Comparison of ENCODE assay signal across 8 mouse cellular contexts in genomic region chrX:8017142-8017541, GRCm38 (mm10). TPM values are rescaled to one million over a fixed set of nuclear protein-coding genes. Genes with fewer than 3 reads are reported as not detected.
DNase-seq lines count a peak whose midpoint lies in the region; ATAC-seq and TF ChIP-seq lines count a peak whose summit lies in the region.
"Had no signal": no experiment of that assay in that cellular context is flagged by ENCODE, and none has a peak within 500 bp of the region (broad histone marks: within the 10 kb centered on the region; RNA-seq: fewer than 3 reads in every experiment).

No protein-coding gene starts in this region.

- no peak overlapping the region for H3K4me3 ChIP-seq in intestine, postnatal 0 days (ENCODE audit: low read depth, low read length)
- H3K4me3 ChIP-seq in intestine, embryonic 16.5 days (ENCODE audit: low read length): no peak overlapping the region
- no peak overlapping the region for H3K4me3 ChIP-seq in C2C12 (ENCODE audit: insufficient read depth, poor library complexity, severe bottlenecking)

- 9% methylated on average over 5 of the region's 5 CpGs for WGBS in intestine, postnatal 0 days
- 14% methylated on average over 5 of the region's 5 CpGs for WGBS in intestine, embryonic 16.5 days

- peak; percentile 78 for TF ChIP-seq CTCF in intestine, postnatal 0 days (IDR thresholded peaks at IDR 0.05; ENCODE audit: low read depth)
- peak; percentile 1 for TF ChIP-seq CTCF in C2C12 (IDR thresholded peaks at IDR 0.05; ENCODE audit: control insufficient read depth, insufficient read depth, insufficient read length)

- no peak overlapping the region for H3K27ac ChIP-seq in intestine, postnatal 0 days (ENCODE audit: low read depth, low read length)
- H3K27ac ChIP-seq in intestine, embryonic 16.5 days (ENCODE audit: low read length): no peak overlapping the region

- H3K9ac ChIP-seq in intestine, postnatal 0 days (ENCODE audit: low read depth, low read length): no peak overlapping the region
- H3K9ac ChIP-seq in intestine, embryonic 16.5 days (ENCODE audit: low read depth, low read length): no peak overlapping the region

- no peak overlapping the region; the same call in 1 of the 2 replicates for H3K4me2 ChIP-seq in intestine, postnatal 0 days (replicated peaks; ENCODE audit: low read depth)
- H3K4me2 ChIP-seq in intestine, embryonic 16.5 days (ENCODE audit: low read depth, low read length): no peak overlapping the region

- no peaks in the 10 kb centered on the region for H3K27me3 ChIP-seq in intestine, postnatal 0 days (replicated peaks; ENCODE audit: control insufficient read depth, insufficient read depth, low read length)
- H3K27me3 ChIP-seq in intestine, embryonic 16.5 days (replicated peaks; ENCODE audit: control insufficient read depth, insufficient read depth, low read length): no peaks in the 10 kb centered on the region
- H3K27me3 ChIP-seq in C2C12 (ENCODE audit: control insufficient read depth, insufficient read depth, insufficient read length): no peaks in the 10 kb centered on the region

- no peaks in the 10 kb centered on the region for H3K36me3 ChIP-seq in intestine, postnatal 0 days (ENCODE audit: control insufficient read depth, insufficient read depth)
- H3K36me3 ChIP-seq in intestine, embryonic 16.5 days (ENCODE audit: control insufficient read depth, insufficient read depth, low read length): no peaks in the 10 kb centered on the region
- no peaks in the 10 kb centered on the region for H3K36me3 ChIP-seq in C2C12 (ENCODE audit: control insufficient read depth, insufficient read depth)

- H3K79me3 ChIP-seq in C2C12 (ENCODE audit: low read depth): no peaks in the 10 kb centered on the region

- intact Hi-C loops in left cerebral cortex, postnatal 25 days (cut with DNase I): loop anchor here (5.0 kb wide), 2 partner anchors 55 to 105 kb away; no protein-coding TSS in a partner anchor

- H3K4me1 ChIP-seq in intestine, postnatal 0 days (replicated peaks; ENCODE audit: control insufficient read depth, insufficient read depth, low read length): no peaks in the 10 kb centered on the region
- no peaks in the 10 kb centered on the region for H3K4me1 ChIP-seq in intestine, embryonic 16.5 days (ENCODE audit: control insufficient read depth, insufficient read depth, low read length)

- peak; percentile 65 for DNase-seq in MN1 (ENCODE audit: low spot score)
- peak; percentile 46 to 57 for DNase-seq in cerebellum, postnatal 25 days
- peak; percentile 2 to 18 for DNase-seq in left cerebral cortex, postnatal 25 days (ENCODE audit: low spot score in 2 of 2)

- no peaks in the 10 kb centered on the region for H3K79me2 ChIP-seq in C2C12 (ENCODE audit: control insufficient read depth, insufficient read depth)

- H3K9me3 ChIP-seq in intestine, postnatal 0 days (ENCODE audit: control insufficient read depth): no peaks in the 10 kb centered on the region
- H3K9me3 ChIP-seq in intestine, embryonic 16.5 days (ENCODE audit: control insufficient read depth, low read length): no peaks in the 10 kb centered on the region

- H3ac ChIP-seq in C2C12 (ENCODE audit: control insufficient read depth, insufficient read length, low read depth): no peak overlapping the region

- no peak for ATAC-seq in intestine, postnatal 0 days
- ATAC-seq in intestine, embryonic 16.5 days: no peak
- ATAC-seq in neutrophil, adult 5-6 weeks (ENCODE audit: extremely low read depth, insufficient number of reproducible peaks, low FRiP score, poor library complexity, severe bottlenecking): peak; percentile 60; the same call in 1 of the 2 replicates

TF ChIP-seq in C2C12, 6 proteins besides CTCF, POLR2A, EP300 and RAD21:
- TF ChIP-seq MYOD1 (IDR thresholded peaks at IDR 0.05; ENCODE audit: control insufficient read depth, insufficient read length, low read depth): no peak
- TF ChIP-seq MAX (IDR thresholded peaks at IDR 0.05): no peak
- no peak for TF ChIP-seq MYOG (IDR thresholded peaks at IDR 0.05; ENCODE audit: control insufficient read depth, extremely low read depth, insufficient read length)
- no peak for TF ChIP-seq CEBPB (IDR thresholded peaks at IDR 0.05; ENCODE audit: low read depth)
- no peak for TF ChIP-seq USF1 (IDR thresholded peaks at IDR 0.05; ENCODE audit: low read depth)
- no peak for TF ChIP-seq FOSL1 (IDR thresholded peaks at IDR 0.05; ENCODE audit: insufficient read depth, low read length, poor library complexity, severe bottlenecking)

RNA-seq across cellular contexts. Expression of gene Glod5, which starts 1.1 kb away (rescaled TPM):
- polyA plus RNA-seq in intestine, postnatal 0 days (2015; fragmentation: Nextera tagmentation; extraction: Ambion mirVana): 39.5 and 41.4 TPM in 2 replicates
- polyA plus RNA-seq in intestine, embryonic 16.5 days (2015; fragmentation: Nextera tagmentation; extraction: Ambion mirVana): 8.8 and 12.7 TPM in 2 replicates
- polyA plus RNA-seq in C2C12 (2012; fragmentation: generic; extraction: Trizol): not detected
- total RNA-seq in left cerebral cortex, postnatal 25 days (2021): not detected
- not detected in 2 replicates for total RNA-seq in neutrophil, adult 5-6 weeks (2017)
- polyA plus RNA-seq: heart, embryonic 14.5 days had no signal

RNA-seq across cellular contexts. Expression of gene Gata1, which starts 39.3 kb away (rescaled TPM):
- polyA plus RNA-seq in intestine, postnatal 0 days (2015; fragmentation: Nextera tagmentation; extraction: Ambion mirVana): 0.08 TPM in 1 of 2 replicates, not detected in the other
- polyA plus RNA-seq in intestine, embryonic 16.5 days (2015; fragmentation: Nextera tagmentation; extraction: Ambion mirVana): 0.93 and 2.5 TPM in 2 replicates
- 0.02 TPM for polyA plus RNA-seq in C2C12 (2012; fragmentation: generic; extraction: Trizol)
- not detected for total RNA-seq in left cerebral cortex, postnatal 25 days (2021)
- 1.4 and 2.0 TPM in 2 replicates for total RNA-seq in neutrophil, adult 5-6 weeks (2017)

RNA-seq across cellular contexts. Expression of gene Suv39h1, which starts 57.4 kb away (rescaled TPM):
- polyA plus RNA-seq in intestine, postnatal 0 days (2015; fragmentation: Nextera tagmentation; extraction: Ambion mirVana): 15.5 and 16.5 TPM in 2 replicates
- 36.7 and 43.7 TPM in 2 replicates for polyA plus RNA-seq in intestine, embryonic 16.5 days (2015; fragmentation: Nextera tagmentation; extraction: Ambion mirVana)
- polyA plus RNA-seq in C2C12 (2012; fragmentation: generic; extraction: Trizol): 106 TPM
- total RNA-seq in left cerebral cortex, postnatal 25 days (2021): 10 to 100 TPM; 22.3 to 26.5 TPM
- total RNA-seq in neutrophil, adult 5-6 weeks (2017): 19.5 and 22.6 TPM in 2 replicates

Comparison
In these comparisons a context has a peak if more than half of its experiments do, and no peak if none do; other contexts are left out.
1. DNase-seq: peak in every context shown above with its lines; median percentile 65 in MN1; 52 in cerebellum, postnatal 25 days; 10 in left cerebral cortex, postnatal 25 days.